Mouse (Mus musculus): Measurements from ENCODE around the gene Smpd3. TPM values are rescaled to one million over a fixed set of nuclear protein-coding genes. Genes with fewer than 3 reads are reported as not detected.
A peak's percentile ranks its signal among the peaks of the same experiment; 100 is the strongest.

Smpd3 gene
- total RNA-seq, 2 experiments from 2014 or later = 59.4 to 74.6 TPM

DNA sequence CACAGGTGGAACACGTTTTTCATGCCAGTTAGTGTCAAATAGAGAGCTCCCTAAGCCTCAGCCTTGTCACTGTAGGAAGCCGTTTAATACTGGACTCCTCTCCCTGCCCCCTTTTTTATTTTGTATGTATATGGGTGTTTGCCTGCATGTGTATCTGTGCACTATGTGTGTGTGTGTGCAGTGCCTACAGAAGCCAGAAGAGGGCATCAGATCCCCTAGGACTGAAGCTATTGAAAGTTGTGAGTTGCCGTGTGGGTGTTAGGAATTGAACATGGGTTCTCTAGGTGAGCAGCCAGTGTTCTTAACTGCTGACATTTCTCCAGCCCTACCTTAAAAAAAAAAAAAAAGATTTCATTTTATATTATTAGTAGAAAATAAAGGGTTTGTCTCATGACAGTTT, 38.1 kb downstream of the Smpd3 start:
- intact Hi-C loops (cut with DNase I) = no loop called here

GRCm38 (mm10) chr8:106298846-106299245, 38.9 kb downstream of the Smpd3 start:
- no peak for DNase-seq (ENCODE audit: low spot score in 2 of 2)
- intact Hi-C loops (cut with DNase I) = no loop called here

More for the DNA sequence above, 38.1 kb downstream of the Smpd3 start:
- DNase-seq (ENCODE audit: low spot score in 2 of 2) = no peak

- DNase-seq (ENCODE audit: low spot score in 2 of 2) = no peak
- intact Hi-C loops (cut with DNase I) = no loop called here
These were observed 39.5 kb downstream of the Smpd3 start for GRCm38 (mm10) chr8:106298261-106298660.

DNA sequence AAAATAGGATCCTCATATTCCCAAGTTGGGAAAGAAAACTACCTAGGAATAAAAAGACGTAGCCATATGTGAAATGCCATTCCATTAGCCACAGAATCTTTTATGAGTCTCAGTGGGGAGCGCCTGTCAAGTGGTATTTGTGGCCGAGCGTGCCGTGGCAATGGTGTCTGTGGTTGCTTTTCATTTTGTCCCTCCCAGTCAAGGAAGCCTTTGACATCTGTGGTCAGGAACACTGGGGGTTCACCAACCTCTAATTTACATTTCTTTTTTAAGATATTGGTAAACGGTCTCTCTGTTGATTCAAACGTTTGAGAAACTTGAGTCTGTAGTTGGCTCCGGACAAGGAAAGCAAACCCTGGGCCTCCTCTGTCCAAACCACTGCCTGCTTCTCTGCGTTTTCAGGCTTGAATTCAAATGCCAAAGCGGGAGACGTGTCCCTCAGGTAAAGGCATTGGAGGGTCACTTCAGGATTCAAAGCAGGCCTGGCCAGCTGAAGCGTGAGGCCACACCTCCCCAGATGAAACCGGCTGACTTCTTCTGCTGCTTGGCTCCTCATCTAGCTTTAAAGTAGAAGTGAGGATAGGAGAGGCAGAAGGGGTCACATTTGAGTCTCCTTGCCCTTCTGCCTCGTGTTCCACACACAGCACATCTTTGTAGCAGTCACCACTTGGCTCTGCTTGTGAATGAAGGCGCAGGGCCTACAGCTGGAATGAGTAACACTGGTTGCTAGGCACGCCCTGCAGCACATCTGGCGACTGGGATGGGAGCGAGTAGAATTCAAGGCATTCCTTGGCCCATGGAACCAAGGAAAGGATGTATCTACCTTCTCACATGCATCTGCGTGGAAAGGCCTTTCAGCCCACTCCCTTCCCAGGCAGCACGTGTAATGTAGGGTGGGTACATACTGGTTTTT, 45.0 kb downstream of the Smpd3 start:
- intact Hi-C loops (cut with DNase I) = no loop called here
- no peak for DNase-seq (ENCODE audit: low spot score in 2 of 2)

DNA sequence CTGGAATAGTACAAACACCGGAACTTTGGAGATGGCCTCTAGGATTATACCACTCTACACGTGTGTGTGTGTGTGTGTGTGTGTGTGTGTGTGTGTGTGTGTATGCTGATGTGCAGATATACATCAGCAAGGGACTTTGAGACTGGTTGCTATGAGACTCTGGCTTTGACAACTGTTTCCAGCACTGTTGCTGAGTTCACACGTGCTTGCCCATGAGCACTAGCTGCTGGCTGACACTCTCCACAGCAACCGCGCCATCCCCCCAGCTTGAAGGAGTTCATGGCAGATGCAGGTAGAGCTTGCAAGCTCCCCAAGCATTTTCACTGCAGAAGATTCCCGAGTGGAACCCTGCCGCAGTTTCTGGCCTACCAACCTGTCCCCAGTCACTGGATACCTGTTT, 48.3 kb downstream of the Smpd3 start:
- DNase-seq (ENCODE audit: low spot score in 2 of 2) = no peak
- intact Hi-C loops (cut with DNase I) = no loop called here

- DNase-seq (ENCODE audit: low spot score in 2 of 2) = no peak
- intact Hi-C loops (cut with DNase I) = no loop called here
These were observed 49.1 kb downstream of the Smpd3 start for GRCm38 (mm10) chr8:106288732-106289131.

- intact Hi-C loops (cut with DNase I) = no loop called here
- DNase-seq (ENCODE audit: low spot score in 2 of 2) = no peak
These were observed 50.3 kb downstream of the Smpd3 start for GRCm38 (mm10) chr8:106287445-106287844.

DNA sequence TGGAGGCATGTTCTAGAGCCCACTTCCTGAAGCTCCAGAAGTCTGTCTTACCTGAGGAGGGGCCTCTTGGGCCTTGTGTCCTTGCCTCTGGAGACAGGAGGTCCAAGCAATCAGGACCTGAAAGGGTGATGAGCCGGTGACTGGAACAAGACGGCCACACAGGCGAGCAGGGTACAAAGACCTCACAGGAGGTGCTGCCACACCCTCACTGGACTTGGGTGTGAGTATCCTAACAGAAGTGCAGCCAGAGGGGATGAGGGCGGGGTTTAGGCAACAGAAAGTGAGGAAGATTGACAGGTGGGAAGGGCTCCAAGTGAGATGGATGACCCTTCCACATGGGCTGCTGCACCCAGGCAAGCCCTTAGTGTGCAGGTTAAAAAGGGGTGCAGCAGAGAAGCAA, 56.9 kb downstream of the Smpd3 start:
- intact Hi-C loops (cut with DNase I) = no loop called here
- no peak for DNase-seq (ENCODE audit: low spot score in 2 of 2)

DNA sequence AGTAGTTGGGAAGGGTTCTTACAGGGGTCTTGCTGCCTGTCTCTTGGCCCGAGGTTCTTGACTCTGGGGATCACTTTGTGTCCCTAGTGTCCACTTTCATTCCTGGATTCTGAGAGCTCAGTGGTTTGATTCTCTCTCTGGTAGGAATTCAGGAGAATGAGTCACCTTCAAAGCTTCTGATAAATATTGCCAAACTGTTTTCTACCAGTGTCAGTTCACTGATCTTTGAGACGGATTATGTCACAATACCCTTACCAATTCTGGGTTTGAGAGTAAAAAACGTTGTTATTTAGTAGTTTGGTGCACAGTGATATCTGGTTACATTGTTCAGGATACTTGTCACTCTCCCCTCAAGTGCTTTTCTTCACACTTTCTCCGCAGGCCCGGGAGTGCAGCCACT, 57.6 kb downstream of the Smpd3 start:
- DNase-seq (ENCODE audit: low spot score in 2 of 2) = no peak
- intact Hi-C loops (cut with DNase I) = no loop called here

DNA sequence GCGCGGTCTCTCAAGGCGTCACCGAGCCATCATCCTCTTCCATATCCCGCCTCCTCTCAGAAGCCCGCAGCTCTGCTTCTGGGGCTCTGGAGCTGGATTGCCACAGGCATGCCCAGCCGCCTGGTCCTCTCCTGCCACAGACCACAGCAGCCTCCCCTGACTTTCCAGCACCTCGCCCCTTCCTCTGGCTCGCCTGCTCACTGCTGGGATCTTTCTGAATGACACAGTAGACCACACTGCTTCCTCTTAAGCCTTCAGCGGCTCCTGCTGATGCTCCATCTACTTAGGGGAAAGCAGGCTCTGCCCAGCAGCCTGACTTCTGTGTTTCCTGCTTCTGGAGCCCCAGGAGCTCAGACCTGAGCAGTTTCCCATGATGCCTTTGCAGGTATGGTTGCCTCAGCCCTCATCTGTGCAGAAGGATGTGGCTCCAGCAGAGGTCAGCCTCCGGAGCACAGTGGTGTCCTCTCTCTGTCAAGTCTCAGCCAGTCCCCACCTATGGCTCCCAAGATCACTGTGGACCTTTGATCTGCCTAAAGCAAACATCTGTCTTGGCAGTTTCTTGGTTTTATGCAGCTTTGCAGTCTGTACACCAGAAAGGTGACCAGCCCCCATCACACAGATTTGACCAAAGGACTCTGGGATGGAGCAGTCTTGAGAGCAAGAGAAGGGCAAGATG, 59.3 kb downstream of the Smpd3 start:
- intact Hi-C loops (cut with DNase I) = no loop called here
- DNase-seq (ENCODE audit: low spot score in 2 of 2) = no peak

DNA sequence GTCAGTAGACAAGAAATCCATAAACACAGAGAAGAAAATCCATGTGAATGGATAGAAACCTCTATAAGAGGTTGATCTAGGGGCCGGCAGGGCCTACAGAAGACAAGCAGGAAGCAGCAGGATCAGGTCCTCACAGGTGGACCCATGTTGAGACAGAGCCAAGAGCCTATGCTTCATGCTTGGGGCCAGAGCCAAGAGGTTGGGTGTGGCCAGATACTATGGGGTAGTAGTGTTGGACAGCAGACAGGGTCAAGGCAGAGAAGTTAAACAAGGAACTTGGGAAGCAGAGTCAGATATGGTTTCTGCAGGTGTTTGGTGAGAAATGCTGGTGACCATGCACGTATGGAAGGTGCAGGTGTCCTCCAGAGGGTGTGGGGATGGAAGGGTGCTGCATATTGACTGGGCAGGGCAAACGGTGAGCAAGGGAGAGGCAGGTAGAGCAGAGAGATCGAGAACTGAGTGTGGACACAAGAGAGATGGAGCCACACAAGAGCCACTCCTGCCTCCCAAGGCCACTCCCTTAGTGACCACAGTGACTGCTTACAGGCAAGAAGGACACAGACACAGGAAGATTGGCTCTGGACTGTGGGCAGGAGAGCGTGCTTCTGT, 61.0 kb downstream of the Smpd3 start:
- DNase-seq (ENCODE audit: low spot score in 2 of 2) = no peak
- intact Hi-C loops (cut with DNase I) = no loop called here

DNA sequence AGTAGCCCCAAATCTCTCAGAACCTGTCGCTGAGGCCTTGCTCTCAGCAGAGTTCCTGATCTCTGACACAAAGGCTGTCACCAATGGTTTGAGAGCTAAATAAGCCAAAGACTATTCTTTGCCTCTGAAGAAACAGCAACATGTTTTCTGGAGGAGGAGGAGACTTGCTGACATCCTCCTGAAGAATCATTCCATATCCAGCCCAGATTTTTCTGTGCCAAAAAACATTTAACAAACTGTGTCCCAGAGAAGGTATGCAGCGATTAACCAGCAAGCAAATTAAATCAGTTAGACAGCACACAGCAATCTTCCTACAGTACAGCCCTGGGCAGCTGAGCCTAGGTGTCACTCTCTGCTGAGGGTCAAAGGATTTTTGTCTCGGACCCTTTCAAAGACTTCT, 64.3 kb downstream of the Smpd3 start:
- intact Hi-C loops (cut with DNase I) = loop anchor here (2.0 to 5.0 kb wide), 3 partner anchors 49 to 129 kb away; partner anchors contain the start of gene Smpd3
- DNase-seq (ENCODE audit: low spot score in 2 of 2) = peak in 1 of 2 experiments; percentile 75

DNA sequence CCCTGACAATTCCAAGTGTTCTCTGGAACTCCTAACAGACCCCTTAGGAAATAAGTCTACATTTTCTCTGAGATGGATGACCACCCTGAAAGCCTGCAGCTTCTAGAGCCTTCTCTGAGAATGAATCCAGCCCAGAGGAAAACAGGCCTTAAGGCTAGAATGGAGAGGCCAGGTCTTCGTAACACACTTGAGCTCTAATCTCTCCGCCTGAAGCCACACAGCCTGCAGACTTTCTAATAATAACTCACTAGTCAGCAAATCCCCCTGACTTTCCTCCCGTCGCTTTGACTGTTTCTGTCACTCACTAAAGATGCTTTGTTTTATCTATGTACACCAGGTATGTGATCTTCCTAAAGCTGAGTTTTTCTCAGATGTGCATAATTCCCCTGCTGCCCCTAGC, 66.4 kb downstream of the Smpd3 start:
- DNase-seq (ENCODE audit: low spot score in 2 of 2) = no peak
- intact Hi-C loops (cut with DNase I) = loop anchor here (5.0 kb wide), 2 partner anchors 51 to 131 kb away; no protein-coding TSS in a partner anchor

DNA sequence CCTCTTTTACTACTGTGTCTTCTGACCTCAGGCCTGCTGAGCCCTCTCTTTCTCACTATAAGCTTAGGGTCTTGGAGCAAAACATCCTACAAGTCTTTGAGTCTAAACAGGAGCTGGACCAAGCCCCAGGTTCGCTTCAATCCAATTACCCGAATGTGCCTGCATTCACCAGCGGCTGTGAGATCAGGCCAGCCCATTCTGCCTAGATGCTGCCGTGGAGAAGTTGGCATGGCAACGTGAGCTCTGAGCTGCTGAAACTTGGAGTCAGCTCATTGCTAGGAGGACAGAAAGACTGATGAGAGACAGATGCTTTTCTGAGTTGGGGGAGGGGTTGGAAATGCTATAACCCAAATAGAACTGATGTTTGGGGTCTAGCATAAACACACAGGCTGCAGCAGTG, 67.0 kb downstream of the Smpd3 start:
- intact Hi-C loops (cut with DNase I) = loop anchor here (5.0 kb wide), 2 partner anchors 51 to 131 kb away; no protein-coding TSS in a partner anchor
- DNase-seq (ENCODE audit: low spot score in 2 of 2) = peak; percentile 79 to 89

- no peak for DNase-seq (ENCODE audit: low spot score in 2 of 2)
- intact Hi-C loops (cut with DNase I) = no loop called here
These were observed 69.0 kb downstream of the Smpd3 start for GRCm38 (mm10) chr8:106268710-106269346.

DNA sequence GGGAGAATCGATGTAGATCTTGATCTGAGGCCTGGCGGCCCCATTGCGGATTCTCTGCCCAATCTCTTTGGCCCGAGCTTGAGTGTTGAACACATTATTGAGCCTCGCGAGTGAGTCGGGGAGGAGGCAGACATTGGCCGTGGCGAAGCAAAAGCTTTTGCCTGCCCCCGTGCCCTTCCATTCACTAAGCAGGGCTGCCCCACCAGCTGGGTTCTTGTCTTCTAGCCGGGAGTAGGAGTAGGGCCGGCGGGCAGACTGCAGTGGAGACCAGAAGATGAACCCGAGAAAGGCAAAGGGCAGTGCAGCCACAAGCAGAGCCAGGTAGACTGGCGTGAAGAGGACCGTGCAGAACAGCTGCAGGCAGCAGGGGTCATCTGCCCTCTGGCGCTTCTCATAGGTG, 72.4 kb downstream of the Smpd3 start:
- no peak for DNase-seq (ENCODE audit: low spot score in 2 of 2)
- intact Hi-C loops (cut with DNase I) = no loop called here

DNA sequence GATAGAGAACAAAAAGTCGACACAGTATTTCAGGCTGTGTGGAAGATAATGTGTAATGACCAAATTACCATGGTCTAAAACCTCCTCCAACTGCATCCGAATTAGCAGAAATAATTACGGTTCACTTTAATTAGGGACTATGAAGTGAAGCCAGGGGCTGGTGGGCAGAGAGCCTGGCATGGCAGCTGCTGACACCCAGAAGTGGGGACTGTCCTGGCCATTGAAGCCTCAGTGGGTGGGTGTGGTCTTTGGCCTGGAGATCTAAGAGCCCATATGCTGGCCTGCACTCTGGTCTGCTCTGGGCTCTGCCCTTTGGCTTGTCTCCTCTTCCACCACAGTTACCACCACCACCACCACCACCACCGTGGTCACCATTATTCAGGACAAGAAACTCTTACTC, 73.9 kb downstream of the Smpd3 start:
- DNase-seq (ENCODE audit: low spot score in 2 of 2) = no peak
- intact Hi-C loops (cut with DNase I) = no loop called here

GRCm38 (mm10) chr8:106262343-106262742, 75.4 kb downstream of the Smpd3 start:
- intact Hi-C loops (cut with DNase I) = no loop called here
- DNase-seq (ENCODE audit: low spot score in 2 of 2) = no peak

DNA sequence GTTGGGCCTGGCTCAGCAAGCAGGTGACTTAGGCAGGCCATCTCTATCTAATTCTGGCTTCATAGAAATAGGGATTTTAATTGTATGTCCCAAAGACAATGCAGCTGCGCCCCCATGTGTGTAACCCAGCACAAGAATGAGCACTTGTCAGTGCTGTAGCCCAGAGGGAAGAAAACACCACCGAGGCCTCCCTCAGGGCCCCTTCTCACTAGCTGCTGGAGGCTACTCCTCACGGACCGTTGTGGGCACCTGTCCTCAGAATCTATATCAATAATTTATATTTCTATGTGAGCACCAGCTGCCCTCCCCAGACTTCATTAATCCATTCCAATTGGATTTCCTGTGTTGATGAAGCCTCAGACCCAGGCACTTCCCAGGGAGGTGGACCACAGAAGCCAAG, 76.9 kb downstream of the Smpd3 start:
- intact Hi-C loops (cut with DNase I) = no loop called here
- no peak for DNase-seq (ENCODE audit: low spot score in 2 of 2)
